Mouse (Mus musculus): ENCODE data around the gene Srr. TPM values are rescaled to one million over a fixed set of nuclear protein-coding genes. Genes with fewer than 3 reads are reported as not detected.

The Srr gene
- total and polyA plus RNA-seq, 2 experiments from 2014 or later: 36.4 to 41.8 TPM

- Histone ChIP-seq H3K9me3 (ENCODE audit: low read length) (no peaks in the 10 kb centered on the region), H3K4me1 (ENCODE audit: insufficient read depth, low read length) (peaks cover 11% of the 10 kb centered on the region), H3K4me2 (ENCODE audit: low read depth, low read length) (no peak overlapping the region), H3K4me3 (ENCODE audit: low read length) (no peak overlapping the region), H3K9ac (replicated peaks; ENCODE audit: low read length) (no peak overlapping the region), H3K27ac (no peak overlapping the region), H3K36me3 (ENCODE audit: insufficient read depth, low read length) (no peaks in the 10 kb centered on the region; the same call in 1 of the 2 replicates), H3K27me3 (ENCODE audit: insufficient read depth, low read length) (no peaks in the 10 kb centered on the region)
- no peak for ATAC-seq
- no peak for DNase-seq (ENCODE audit: low spot score)
- WGBS: 75% methylated on average over 4 of the region's 4 CpGs
- TF ChIP-seq CTCF (IDR thresholded peaks at IDR 0.05; ENCODE audit: low read depth): no peak
Observed at GRCm38 (mm10) chr11:74929111-74929510, 3.4 kb upstream of the Srr start.

- no peaks in the 10 kb centered on the region for H3K36me3 ChIP-seq (ENCODE audit: insufficient read depth, low read length)
Observed at GRCm38 (mm10) chr11:74927236-74927725, 1.5 kb upstream of the Srr start.

GRCm38 (mm10) chr11:74926388-74927005 lies 749 bp upstream of the Srr start:
- Histone ChIP-seq H3K4me3 (ENCODE audit: low read length) (peak overlapping the region; percentile 96), H3K9ac (replicated peaks; ENCODE audit: low read length) (peak overlapping the region; percentile 93), H3K36me3 (ENCODE audit: insufficient read depth, low read length) (no peaks in the 10 kb centered on the region), H3K27ac (peak overlapping the region; percentile 96), H3K9me3 (ENCODE audit: low read length) (no peaks in the 10 kb centered on the region), H3K4me1 (ENCODE audit: insufficient read depth, low read length) (peaks cover 11% of the 10 kb centered on the region), H3K4me2 (ENCODE audit: low read depth, low read length) (peak overlapping the region; percentile 77), H3K27me3 (ENCODE audit: insufficient read depth, low read length) (no peaks in the 10 kb centered on the region)
- ATAC-seq (no peak), DNase-seq (ENCODE audit: low spot score) (peak; percentile 13)
- 7% methylated on average over 11 of the region's 11 CpGs for WGBS
- 0 out of 2 replicates have a peak, but pooled peaks have one; percentile 4 for TF ChIP-seq CTCF (IDR thresholded peaks at IDR 0.05; ENCODE audit: low read depth)

More at GRCm38 (mm10) chr11:74927236-74927725, 1.5 kb upstream of the Srr start:
- ATAC-seq (no peak), DNase-seq (ENCODE audit: low spot score) (no peak)
- no peak for TF ChIP-seq CTCF (IDR thresholded peaks at IDR 0.05; ENCODE audit: low read depth)
- WGBS: 90% methylated on average over 2 of the region's 2 CpGs
- H3K9ac ChIP-seq (replicated peaks; ENCODE audit: low read length): no peak overlapping the region
- no peak overlapping the region; the same call in 1 of the 2 replicates for H3K4me2 ChIP-seq (ENCODE audit: low read depth, low read length)
- no peaks in the 10 kb centered on the region for H3K27me3 ChIP-seq (ENCODE audit: insufficient read depth, low read length)
- no peaks in the 10 kb centered on the region for H3K9me3 ChIP-seq (ENCODE audit: low read length)
- no peak overlapping the region for H3K27ac ChIP-seq
- H3K4me1 ChIP-seq (ENCODE audit: insufficient read depth, low read length): peaks cover 11% of the 10 kb centered on the region
- no peak overlapping the region for H3K4me3 ChIP-seq (ENCODE audit: low read length)

- Histone ChIP-seq H3K4me2 (ENCODE audit: low read depth, low read length) (no peak overlapping the region), H3K4me3 (ENCODE audit: low read length) (no peak overlapping the region), H3K4me1 (ENCODE audit: insufficient read depth, low read length) (peaks cover 11% of the 10 kb centered on the region), H3K36me3 (ENCODE audit: insufficient read depth, low read length) (peaks cover 3% of the 10 kb centered on the region; the same call in 1 of the 2 replicates), H3K9ac (replicated peaks; ENCODE audit: low read length) (no peak overlapping the region), H3K9me3 (ENCODE audit: low read length) (no peaks in the 10 kb centered on the region), H3K27ac (no peak overlapping the region), H3K27me3 (ENCODE audit: insufficient read depth, low read length) (no peaks in the 10 kb centered on the region)
- ATAC-seq (no peak), DNase-seq (ENCODE audit: low spot score) (no peak)
- WGBS: 66% methylated on average over 4 of the region's 4 CpGs
- peak; percentile 46 for TF ChIP-seq CTCF (IDR thresholded peaks at IDR 0.05; ENCODE audit: low read depth)
Observed at GRCm38 (mm10) chr11:74924149-74924548, 1.6 kb downstream of the Srr start.

- no peak for ATAC-seq
- Histone ChIP-seq H3K9ac (replicated peaks; ENCODE audit: low read length) (no peak overlapping the region), H3K4me2 (ENCODE audit: low read depth, low read length) (no peak overlapping the region), H3K36me3 (ENCODE audit: insufficient read depth, low read length) (peaks cover 7% of the 10 kb centered on the region; the same call in 1 of the 2 replicates), H3K27me3 (ENCODE audit: insufficient read depth, low read length) (no peaks in the 10 kb centered on the region), H3K9me3 (ENCODE audit: low read length) (no peaks in the 10 kb centered on the region), H3K27ac (no peak overlapping the region), H3K4me1 (ENCODE audit: insufficient read depth, low read length) (no peaks in the 10 kb centered on the region; the same call in 1 of the 2 replicates), H3K4me3 (ENCODE audit: low read length) (no peak overlapping the region)
- no peak for TF ChIP-seq CTCF (IDR thresholded peaks at IDR 0.05; ENCODE audit: low read depth)
- WGBS: 82% methylated on average over 6 of the region's 6 CpGs
- DNase-seq (ENCODE audit: low spot score): no peak
Observed at GRCm38 (mm10) chr11:74919249-74919648, 6.5 kb downstream of the Srr start.

GRCm38 (mm10) chr11:74912492-74912891 lies 13.3 kb downstream of the Srr start:
- Histone ChIP-seq H3K27ac (no peak overlapping the region), H3K9ac (replicated peaks; ENCODE audit: low read length) (no peak overlapping the region), H3K9me3 (ENCODE audit: low read length) (no peaks in the 10 kb centered on the region), H3K4me2 (ENCODE audit: low read depth, low read length) (no peak overlapping the region), H3K4me3 (ENCODE audit: low read length) (no peak overlapping the region), H3K27me3 (ENCODE audit: insufficient read depth, low read length) (no peaks in the 10 kb centered on the region), H3K4me1 (ENCODE audit: insufficient read depth, low read length) (no peaks in the 10 kb centered on the region), H3K36me3 (ENCODE audit: insufficient read depth, low read length) (peaks cover 23% of the 10 kb centered on the region; the same call in 1 of the 2 replicates)
- ATAC-seq (no peak), DNase-seq (ENCODE audit: low spot score) (no peak)
- TF ChIP-seq CTCF (IDR thresholded peaks at IDR 0.05; ENCODE audit: low read depth): no peak
- WGBS: 82% methylated on average over 3 of the region's 3 CpGs

- Histone ChIP-seq H3K27me3 (ENCODE audit: insufficient read depth, low read length) (no peaks in the 10 kb centered on the region), H3K36me3 (ENCODE audit: insufficient read depth, low read length) (peaks cover 48% of the 10 kb centered on the region), H3K9ac (replicated peaks; ENCODE audit: low read length) (no peak overlapping the region), H3K9me3 (ENCODE audit: low read length) (no peaks in the 10 kb centered on the region), H3K4me3 (ENCODE audit: low read length) (no peak overlapping the region), H3K4me2 (ENCODE audit: low read depth, low read length) (no peak overlapping the region), H3K4me1 (ENCODE audit: insufficient read depth, low read length) (no peaks in the 10 kb centered on the region), H3K27ac (no peak overlapping the region)
- DNase-seq (ENCODE audit: low spot score): no peak
- 91% methylated on average over 4 of the region's 4 CpGs for WGBS
- no peak for ATAC-seq
- no peak for TF ChIP-seq CTCF (IDR thresholded peaks at IDR 0.05; ENCODE audit: low read depth)
Observed at GRCm38 (mm10) chr11:74909978-74910377, 15.8 kb downstream of the Srr start.
